Mouse (Mus musculus): ENCODE data around the gene Kcnk3. TPM values are rescaled to one million over a fixed set of nuclear protein-coding genes. Genes with fewer than 3 reads are reported as not detected.

Gene Kcnk3
- polyA plus RNA-seq, 1 experiment from 2014 or later: 0.63 TPM

DNA sequence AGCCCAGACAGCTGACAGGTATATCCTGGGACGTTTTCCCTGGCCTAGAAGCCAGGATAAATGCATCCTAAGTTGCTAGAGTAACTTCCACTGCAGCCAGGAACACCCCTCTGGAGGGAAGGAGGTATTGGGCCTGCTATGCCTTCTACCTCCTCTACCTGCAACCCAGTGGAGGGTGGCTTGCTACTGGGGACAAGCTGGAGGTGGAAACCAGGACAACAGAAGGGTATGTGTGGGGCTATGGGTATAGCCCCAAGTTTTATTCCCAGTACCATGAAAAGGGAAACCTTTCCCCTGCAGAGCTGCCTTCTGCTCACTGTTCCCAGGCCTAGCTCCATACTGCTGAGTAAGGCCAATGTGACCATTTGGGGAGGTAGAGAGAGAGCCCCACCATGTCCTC is 36.3 kb downstream of the Kcnk3 start:
- 38% methylated on average over 1 of the region's 1 CpGs for WGBS
- H3K4me3 ChIP-seq: no peak overlapping the region
- H3K36me3 ChIP-seq: no peaks in the 10 kb centered on the region
- H3K4me2 ChIP-seq: no peak overlapping the region
- peaks cover 42% of the 10 kb centered on the region for H3K27me3 ChIP-seq
- no peak overlapping the region for H3K9ac ChIP-seq
- ATAC-seq (ENCODE audit: insufficient number of reproducible peaks, insufficient read depth, low FRiP score, low TSS enrichment, low read depth): no peak
- no peak overlapping the region for H3K27ac ChIP-seq
- peaks cover 19% of the 10 kb centered on the region for H3K4me1 ChIP-seq
- no peaks in the 10 kb centered on the region for H3K9me3 ChIP-seq

DNA sequence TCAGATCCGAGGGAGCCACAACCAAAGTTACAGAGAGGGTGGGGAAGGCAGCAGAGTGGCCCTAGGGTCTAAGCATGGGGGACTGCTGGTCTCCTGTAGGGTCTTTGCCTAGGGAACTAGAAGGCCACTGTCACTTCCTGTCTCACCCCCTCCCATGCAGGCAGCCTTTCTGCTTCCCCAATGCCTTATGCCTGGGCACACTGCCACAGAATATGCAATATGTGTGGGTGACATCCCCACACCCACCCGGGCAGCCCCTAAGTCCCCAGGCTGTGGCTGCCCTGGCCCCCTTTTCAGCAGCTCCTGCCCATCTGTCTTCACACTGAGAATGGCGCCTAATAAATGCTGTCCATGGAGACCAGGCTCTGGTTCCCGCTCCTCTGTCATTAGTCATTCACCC is 36.9 kb downstream of the Kcnk3 start:
- whole genome bisulfite sequencing: 52% methylated on average over 4 of the region's 4 CpGs
- H3K27ac ChIP-seq: no peak overlapping the region
- H3K27me3 ChIP-seq: peaks cover 43% of the 10 kb centered on the region
- H3K9me3 ChIP-seq: no peaks in the 10 kb centered on the region
- ATAC-seq (ENCODE audit: insufficient number of reproducible peaks, insufficient read depth, low FRiP score, low TSS enrichment, low read depth): no peak
- no peak overlapping the region for H3K9ac ChIP-seq
- H3K36me3 ChIP-seq: no peaks in the 10 kb centered on the region
- no peak overlapping the region for H3K4me3 ChIP-seq
- no peak overlapping the region for H3K4me2 ChIP-seq
- H3K4me1 ChIP-seq: peaks cover 19% of the 10 kb centered on the region

- ATAC-seq (ENCODE audit: insufficient number of reproducible peaks, insufficient read depth, low FRiP score, low TSS enrichment, low read depth): no peak
- Histone ChIP-seq H3K27ac (no peak overlapping the region), H3K9me3 (no peaks in the 10 kb centered on the region), H3K4me1 (peaks cover 19% of the 10 kb centered on the region), H3K27me3 (peaks cover 45% of the 10 kb centered on the region), H3K4me3 (no peak overlapping the region), H3K4me2 (no peak overlapping the region), H3K36me3 (no peaks in the 10 kb centered on the region), H3K9ac (no peak overlapping the region)
- 79% methylated on average over 3 of the region's 3 CpGs for WGBS
Measured at GRCm38 (mm10) chr5:30625379-30625778, 37.4 kb downstream of the Kcnk3 start.

GRCm38 (mm10) chr5:30626331-30627105 is 38.5 kb downstream of the Kcnk3 start:
- no peak for ATAC-seq (ENCODE audit: insufficient number of reproducible peaks, insufficient read depth, low FRiP score, low TSS enrichment, low read depth)
- Histone ChIP-seq H3K9ac (no peak overlapping the region), H3K27ac (no peak overlapping the region), H3K4me2 (no peak overlapping the region), H3K4me3 (no peak overlapping the region), H3K9me3 (no peaks in the 10 kb centered on the region), H3K27me3 (peaks cover 33% of the 10 kb centered on the region), H3K36me3 (no peaks in the 10 kb centered on the region), H3K4me1 (peaks cover 19% of the 10 kb centered on the region)
- 79% methylated on average over 8 of the region's 8 CpGs for WGBS

DNA sequence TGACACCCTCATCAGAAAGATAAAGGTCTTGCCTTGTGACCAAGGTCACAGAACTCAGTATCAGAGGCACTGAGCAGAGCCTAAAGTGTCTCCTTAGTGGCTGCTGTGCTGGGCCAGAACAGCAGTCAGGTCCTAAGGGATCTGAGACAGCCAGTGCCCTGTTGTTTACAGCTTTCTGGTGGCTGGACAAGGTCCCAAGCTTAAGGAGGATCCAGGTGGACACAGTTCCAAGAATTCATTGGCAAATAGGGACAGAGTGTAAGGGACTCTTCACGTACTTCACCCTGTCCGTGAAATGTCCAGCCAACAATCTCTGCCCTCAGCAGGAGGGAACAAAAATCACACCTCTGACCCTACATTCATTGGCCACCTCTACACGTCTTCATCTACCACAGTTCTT is 40.5 kb downstream of the Kcnk3 start:
- peaks cover 19% of the 10 kb centered on the region for H3K27me3 ChIP-seq
- no peak overlapping the region for H3K4me2 ChIP-seq
- no peaks in the 10 kb centered on the region for H3K36me3 ChIP-seq
- H3K4me1 ChIP-seq: peaks cover under 1% of the 10 kb centered on the region; the same call in 1 of the 2 replicates
- H3K27ac ChIP-seq: no peak overlapping the region
- no peak overlapping the region for H3K9ac ChIP-seq
- no peak for ATAC-seq (ENCODE audit: insufficient number of reproducible peaks, insufficient read depth, low FRiP score, low TSS enrichment, low read depth)
- H3K4me3 ChIP-seq: no peak overlapping the region
- no peaks in the 10 kb centered on the region for H3K9me3 ChIP-seq
- 75% methylated on average over 3 of the region's 3 CpGs for WGBS

DNA sequence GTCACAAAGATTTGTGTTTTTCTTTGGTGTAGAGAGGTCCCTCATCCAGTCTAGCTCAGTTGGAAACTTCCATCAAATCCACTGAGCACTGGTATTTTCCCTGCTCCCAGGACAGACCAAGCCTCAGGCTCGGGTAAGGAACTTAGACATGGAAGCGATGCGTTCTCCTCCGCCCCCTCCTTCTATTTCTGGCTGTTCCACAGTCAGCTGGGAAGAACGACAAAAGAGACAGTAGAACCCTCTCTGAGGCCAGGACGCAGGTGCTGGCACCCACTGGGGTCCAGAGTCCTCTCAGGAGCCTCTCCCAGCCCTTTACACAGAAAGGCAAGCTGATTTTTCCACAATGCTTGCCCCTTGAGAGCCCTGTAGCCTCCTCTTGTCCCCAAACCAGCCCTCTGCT is 42.4 kb downstream of the Kcnk3 start:
- Histone ChIP-seq H3K4me1 (no peaks in the 10 kb centered on the region), H3K4me3 (no peak overlapping the region), H3K9me3 (no peaks in the 10 kb centered on the region), H3K36me3 (no peaks in the 10 kb centered on the region), H3K4me2 (no peak overlapping the region), H3K9ac (no peak overlapping the region), H3K27me3 (peaks cover 6% of the 10 kb centered on the region; the same call in 1 of the 2 replicates), H3K27ac (no peak overlapping the region)
- ATAC-seq (ENCODE audit: insufficient number of reproducible peaks, insufficient read depth, low FRiP score, low TSS enrichment, low read depth): no peak
- 74% methylated on average over 6 of the region's 6 CpGs for WGBS

DNA sequence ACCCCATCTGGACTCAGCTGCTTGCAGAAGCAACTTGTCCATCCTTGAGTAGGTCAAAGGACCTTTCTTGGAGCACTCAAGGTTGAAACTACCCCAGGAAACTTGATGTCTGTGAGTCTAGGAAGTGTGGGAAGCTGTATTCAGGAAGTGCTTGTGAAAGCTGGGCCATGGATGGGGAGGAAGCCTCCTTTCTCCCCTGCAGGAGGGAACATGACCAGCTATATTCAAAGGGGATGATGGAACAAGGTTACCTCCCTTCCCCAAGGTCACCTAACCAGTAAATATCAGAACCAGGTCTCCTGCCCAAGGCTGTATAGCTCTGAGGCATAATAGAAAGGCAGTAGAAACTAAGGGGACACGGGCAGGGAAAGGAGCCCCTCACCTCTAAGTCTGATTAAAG is 44.2 kb downstream of the Kcnk3 start:
- Histone ChIP-seq H3K4me3 (no peak overlapping the region), H3K9me3 (no peaks in the 10 kb centered on the region), H3K4me2 (no peak overlapping the region), H3K4me1 (no peaks in the 10 kb centered on the region), H3K27ac (no peak overlapping the region), H3K36me3 (no peaks in the 10 kb centered on the region), H3K9ac (no peak overlapping the region), H3K27me3 (peaks cover 6% of the 10 kb centered on the region; the same call in 1 of the 2 replicates)
- WGBS: 42% methylated on average over 1 of the region's 1 CpGs
- ATAC-seq (ENCODE audit: insufficient number of reproducible peaks, insufficient read depth, low FRiP score, low TSS enrichment, low read depth): no peak

DNA sequence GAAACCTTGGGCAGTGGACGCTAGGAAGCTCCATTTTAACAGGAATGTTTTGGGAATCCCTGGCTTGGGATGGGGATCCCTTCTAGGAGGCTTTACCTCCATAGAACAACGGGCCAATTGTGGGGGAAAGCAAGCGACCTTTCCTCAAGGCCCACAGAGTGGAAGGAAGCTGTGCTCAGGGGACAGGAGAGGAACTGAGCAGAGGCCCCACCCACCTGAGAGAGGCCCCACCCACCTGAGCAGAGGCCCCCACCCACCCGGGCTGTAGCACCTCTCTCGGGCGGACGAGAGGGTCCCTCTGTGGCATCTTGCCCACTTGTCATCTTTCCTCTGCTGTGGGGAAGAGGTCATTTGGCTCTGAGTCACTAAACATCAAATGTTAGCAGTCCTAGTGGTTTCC is 49.0 kb downstream of the Kcnk3 start:
- no peak for ATAC-seq (ENCODE audit: insufficient number of reproducible peaks, insufficient read depth, low FRiP score, low TSS enrichment, low read depth)

GRCm38 (mm10) chr5:30638041-30638440 is 50.1 kb downstream of the Kcnk3 start:
- Histone ChIP-seq H3K9ac (no peak overlapping the region), H3K4me1 (no peaks in the 10 kb centered on the region), H3K27ac (no peak overlapping the region), H3K4me2 (no peak overlapping the region), H3K4me3 (no peak overlapping the region), H3K27me3 (peaks cover 3% of the 10 kb centered on the region; the same call in 1 of the 2 replicates), H3K36me3 (no peaks in the 10 kb centered on the region), H3K9me3 (no peaks in the 10 kb centered on the region)
- ATAC-seq (ENCODE audit: insufficient number of reproducible peaks, insufficient read depth, low FRiP score, low TSS enrichment, low read depth): no peak
- 2% methylated on average over 6 of the region's 6 CpGs for WGBS

More for the DNA sequence above, 49.0 kb downstream of the Kcnk3 start:
- peaks cover 3% of the 10 kb centered on the region; the same call in 1 of the 2 replicates for H3K27me3 ChIP-seq
- no peaks in the 10 kb centered on the region for H3K4me1 ChIP-seq
- no peak overlapping the region for H3K27ac ChIP-seq
- H3K9ac ChIP-seq: no peak overlapping the region
- H3K4me3 ChIP-seq: no peak overlapping the region
- no peaks in the 10 kb centered on the region for H3K36me3 ChIP-seq
- no peak overlapping the region for H3K4me2 ChIP-seq
- H3K9me3 ChIP-seq: no peaks in the 10 kb centered on the region
- WGBS: 44% methylated on average over 7 of the region's 7 CpGs

DNA sequence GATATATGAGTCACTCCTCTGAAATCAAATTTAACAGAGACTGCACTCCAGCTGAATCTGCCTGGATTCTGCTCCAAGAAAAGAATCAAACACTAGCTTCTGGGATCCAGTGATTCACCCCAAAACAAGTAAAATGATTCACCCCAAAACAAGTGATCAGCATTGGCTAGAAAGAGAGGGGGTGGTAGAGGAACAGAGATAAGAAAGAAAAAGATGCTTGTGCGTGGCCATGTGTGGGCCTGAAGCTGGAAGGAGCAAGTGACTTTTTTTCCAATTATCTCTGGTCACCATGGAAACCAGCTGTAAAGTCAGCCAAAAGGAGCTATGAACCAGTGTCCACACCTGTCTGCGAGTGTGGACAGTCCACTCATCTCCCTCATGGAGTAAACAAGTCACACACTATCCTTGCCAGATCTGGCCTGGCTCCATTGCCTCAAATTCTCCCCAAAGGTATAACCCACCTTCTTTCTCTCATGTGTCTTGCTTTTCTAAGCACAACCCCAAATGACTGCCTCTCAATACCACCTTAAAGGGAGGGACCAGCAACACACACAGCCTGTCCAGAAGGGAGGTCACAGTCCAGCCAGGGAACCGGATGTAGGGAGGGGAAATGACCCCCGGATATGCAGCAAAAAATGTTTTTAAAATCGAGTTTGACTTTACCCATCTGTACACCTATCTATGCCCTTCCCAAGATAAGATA is 55.7 kb downstream of the Kcnk3 start:
- no peak for ATAC-seq (ENCODE audit: insufficient number of reproducible peaks, insufficient read depth, low FRiP score, low TSS enrichment, low read depth)
- H3K27me3 ChIP-seq: peaks cover 3% of the 10 kb centered on the region; the same call in 1 of the 2 replicates
- H3K27ac ChIP-seq: no peak overlapping the region
- H3K9ac ChIP-seq: no peak overlapping the region
- no peak overlapping the region for H3K4me2 ChIP-seq
- no peaks in the 10 kb centered on the region for H3K36me3 ChIP-seq
- peaks cover 10% of the 10 kb centered on the region for H3K4me1 ChIP-seq
- no peaks in the 10 kb centered on the region for H3K9me3 ChIP-seq
- no peak overlapping the region for H3K4me3 ChIP-seq
- WGBS: 61% methylated on average over 5 of the region's 5 CpGs

DNA sequence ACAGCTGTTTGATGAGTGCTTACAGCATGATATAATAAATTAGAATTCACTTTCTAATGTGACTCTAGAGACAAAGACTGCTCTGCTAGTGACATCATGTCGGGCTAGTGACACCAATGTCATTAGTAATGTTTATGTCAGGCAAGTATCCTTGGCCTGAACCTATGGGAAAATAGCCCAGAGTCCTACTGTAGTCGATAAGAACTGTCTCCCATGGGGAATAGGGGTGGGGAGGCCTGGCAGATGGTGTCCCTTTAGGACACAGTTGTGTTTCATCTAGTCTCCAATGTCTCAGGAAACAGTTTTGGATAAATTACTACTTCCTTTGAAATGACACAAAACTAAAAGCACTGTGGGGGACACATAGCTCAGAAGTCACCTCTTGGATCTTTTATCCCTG is 58.1 kb downstream of the Kcnk3 start:
- no peaks in the 10 kb centered on the region for H3K9me3 ChIP-seq
- 81% methylated on average over 2 of the region's 2 CpGs for WGBS
- 0 out of 2 replicates have a peak, but pooled peaks cover 3% of the 10 kb centered on the region for H3K36me3 ChIP-seq
- no peak overlapping the region for H3K9ac ChIP-seq
- no peaks in the 10 kb centered on the region for H3K27me3 ChIP-seq
- H3K27ac ChIP-seq: no peak overlapping the region
- no peak overlapping the region for H3K4me2 ChIP-seq
- H3K4me3 ChIP-seq: no peak overlapping the region
- H3K4me1 ChIP-seq: peaks cover 20% of the 10 kb centered on the region
- no peak for ATAC-seq (ENCODE audit: insufficient number of reproducible peaks, insufficient read depth, low FRiP score, low TSS enrichment, low read depth)

GRCm38 (mm10) chr5:30647396-30647795 is 59.4 kb downstream of the Kcnk3 start:
- 10% methylated on average over 9 of the region's 9 CpGs for WGBS
- Histone ChIP-seq H3K4me3 (peak overlapping the region; percentile 85), H3K36me3 (peaks cover 11% of the 10 kb centered on the region; the same call in 1 of the 2 replicates), H3K27ac (peak overlapping the region; percentile 64; the same call in 1 of the 2 replicates), H3K4me1 (peaks cover 20% of the 10 kb centered on the region), H3K9me3 (no peaks in the 10 kb centered on the region), H3K27me3 (no peaks in the 10 kb centered on the region), H3K4me2 (peak overlapping the region; percentile 93), H3K9ac (peak overlapping the region; percentile 82)
- ATAC-seq (ENCODE audit: insufficient number of reproducible peaks, insufficient read depth, low FRiP score, low TSS enrichment, low read depth): no peak
